Mouse (Mus musculus) G1E (cell line): Measurements from ENCODE around the gene Dnase2a.
A peak's percentile ranks its signal among the peaks of the same experiment; 100 is the strongest.

Experiments used
- CTCF ChIP-seq: IDR thresholded peaks from 2 replicates; pipeline ENCODE4 v1.5.1; 2012; ENCODE audit warnings: low read depth, low read length, inconsistent platforms, mixed read lengths
- GATA1 ChIP-seq: IDR thresholded peaks from 2 replicates; pipeline ENCODE4 v1.6.1; 2012; ENCODE audit warnings: borderline replicate concordance, low read length, inconsistent platforms, mixed read lengths
- GATA2 ChIP-seq: IDR thresholded peaks from 2 replicates; pipeline ENCODE4 v1.6.1; 2012; ENCODE audit warnings: low read depth, low read length, inconsistent platforms, borderline replicate concordance

DNA sequence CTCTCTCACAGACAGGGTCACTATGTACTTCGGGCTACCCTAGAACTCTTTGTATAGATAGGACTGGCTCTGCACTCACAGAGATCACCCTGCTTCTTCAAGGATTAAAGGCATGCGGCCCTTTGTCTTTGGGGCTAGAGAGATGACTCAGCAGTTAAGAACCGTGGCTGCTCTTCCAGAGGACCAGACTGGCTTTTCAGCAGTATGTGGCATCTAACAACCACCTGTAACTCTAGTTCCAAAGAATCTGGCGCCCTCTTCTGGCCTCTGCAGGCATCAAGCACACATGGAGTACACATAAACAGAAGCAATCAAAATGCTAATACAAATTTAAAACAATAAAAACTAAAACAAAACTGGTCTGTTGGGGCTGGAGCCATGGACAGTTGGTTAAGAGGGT lies 5.6 kb downstream of the Dnase2a start:
- TF ChIP-seq CTCF (peak; percentile 37), GATA1 (no peak), GATA2 (no peak)
